Mouse (Mus musculus): ENCODE data around the gene Clpb. TPM values are rescaled to one million over a fixed set of nuclear protein-coding genes. Genes with fewer than 3 reads are reported as not detected.

Clpb gene
- total RNA-seq, 2 experiments from 2014 or later, result 48.6 to 50.9 TPM

GRCm38 (mm10) chr7:101666581-101666980, 3.1 kb downstream of the Clpb start:
- intact Hi-C loops (cut with DNase I), result no loop called here

GRCm38 (mm10) chr7:101671601-101672280, 8.3 kb downstream of the Clpb start:
- DNase-seq, result no peak
- intact Hi-C loops (cut with DNase I), result no loop called here

More at GRCm38 (mm10) chr7:101666581-101666980, 3.1 kb downstream of the Clpb start:
- peak in 1 of 2 experiments; percentile 27 for DNase-seq

- DNase-seq, result peak in 1 of 2 experiments; percentile 19
- intact Hi-C loops (cut with DNase I), result no loop called here
These were observed 10.1 kb downstream of the Clpb start for GRCm38 (mm10) chr7:101673497-101673896.

GRCm38 (mm10) chr7:101676033-101676761, 12.8 kb downstream of the Clpb start:
- no peak for DNase-seq
- intact Hi-C loops (cut with DNase I), result loop anchor here (5.0 kb wide), 3 partner anchors 146 to 221 kb away; partner anchors contain the start of gene Inppl1

GRCm38 (mm10) chr7:101676762-101677308, 13.4 kb downstream of the Clpb start:
- intact Hi-C loops (cut with DNase I), result loop anchor here (5.0 kb wide), 3 partner anchors 145 to 220 kb away; partner anchors contain the start of gene Inppl1

GRCm38 (mm10) chr7:101679591-101679990, 16.2 kb downstream of the Clpb start:
- intact Hi-C loops (cut with DNase I), result loop anchor here (5.0 kb wide), 3 partner anchors 143 to 218 kb away; partner anchors contain the start of gene Inppl1
- DNase-seq, result peak; percentile 63 to 76

More at GRCm38 (mm10) chr7:101676762-101677308, 13.4 kb downstream of the Clpb start:
- DNase-seq, result no peak

- intact Hi-C loops (cut with DNase I), result loop anchor here (5.0 kb wide), 1 partner anchor 41 kb away; no protein-coding TSS in a partner anchor
- no peak for DNase-seq
These were observed 17.5 kb downstream of the Clpb start for GRCm38 (mm10) chr7:101680961-101681360.

- intact Hi-C loops (cut with DNase I), result loop anchor here (5.0 kb wide), 1 partner anchor 41 kb away; no protein-coding TSS in a partner anchor
These were observed 18.2 kb downstream of the Clpb start for GRCm38 (mm10) chr7:101681565-101682071.

GRCm38 (mm10) chr7:101682886-101683285, 19.5 kb downstream of the Clpb start:
- intact Hi-C loops (cut with DNase I), result loop anchor here (5.0 kb wide), 1 partner anchor 39 kb away; no protein-coding TSS in a partner anchor
- DNase-seq, result no peak

More at GRCm38 (mm10) chr7:101681565-101682071, 18.2 kb downstream of the Clpb start:
- no peak for DNase-seq

GRCm38 (mm10) chr7:101683976-101684630, 20.7 kb downstream of the Clpb start:
- intact Hi-C loops (cut with DNase I), result loop anchor here (5.0 kb wide), 1 partner anchor 38 kb away; no protein-coding TSS in a partner anchor
- no peak for DNase-seq

GRCm38 (mm10) chr7:101684671-101685070, 21.2 kb downstream of the Clpb start:
- intact Hi-C loops (cut with DNase I), result loop anchor here (5.0 kb wide), 1 partner anchor 38 kb away; no protein-coding TSS in a partner anchor
- DNase-seq, result no peak

- no peak for DNase-seq
- intact Hi-C loops (cut with DNase I), result no loop called here
These were observed 23.7 kb downstream of the Clpb start for GRCm38 (mm10) chr7:101687144-101687543.

- intact Hi-C loops (cut with DNase I), result no loop called here
- DNase-seq, result no peak
These were observed 27.0 kb downstream of the Clpb start for GRCm38 (mm10) chr7:101690471-101690870.

GRCm38 (mm10) chr7:101691863-101692262, 28.4 kb downstream of the Clpb start:
- intact Hi-C loops (cut with DNase I), result no loop called here
- DNase-seq, result no peak

- no peak for DNase-seq
These were observed 29.0 kb downstream of the Clpb start for GRCm38 (mm10) chr7:101692446-101692845.

GRCm38 (mm10) chr7:101695483-101695882, 32.0 kb downstream of the Clpb start:
- no peak for DNase-seq
- intact Hi-C loops (cut with DNase I), result no loop called here

More at GRCm38 (mm10) chr7:101692446-101692845, 29.0 kb downstream of the Clpb start:
- intact Hi-C loops (cut with DNase I), result no loop called here

- DNase-seq, result no peak
- intact Hi-C loops (cut with DNase I), result no loop called here
These were observed 33.7 kb downstream of the Clpb start for GRCm38 (mm10) chr7:101696931-101697723.

- DNase-seq, result no peak
- intact Hi-C loops (cut with DNase I), result no loop called here
These were observed 36.9 kb downstream of the Clpb start for GRCm38 (mm10) chr7:101700296-101700695.

GRCm38 (mm10) chr7:101702706-101703105, 39.3 kb downstream of the Clpb start:
- DNase-seq, result no peak
- intact Hi-C loops (cut with DNase I), result no loop called here

Measured in gastrocnemius, postnatal 36 days (tissue).